Mouse (Mus musculus) heart, postnatal 25 days (tissue): ENCODE measurements around the gene Epor. TPM values are rescaled to one million over a fixed set of nuclear protein-coding genes. Genes with fewer than 3 reads are reported as not detected.

Experiments used
- DNase-seq: peaks from one replicate; pipeline ENCODE4 v3.0.0; 2022; ENCODE audit warnings: low spot score
- intact Hi-C: fragments of 180-260 bp; cut with DNase I; formaldehyde crosslinking; loops from one replicate; pipeline ENCODE4 v1.15.1; 2025
- total RNA-seq, 2 experiments: library from RNA; stranded (reverse); gene quantifications; 2 replicates each; pipeline ENCODE4 v1.2.3; 2021

The Epor gene
- total RNA-seq, 2 experiments from 2014 or later = 0.83 to 1.6 TPM

DNA sequence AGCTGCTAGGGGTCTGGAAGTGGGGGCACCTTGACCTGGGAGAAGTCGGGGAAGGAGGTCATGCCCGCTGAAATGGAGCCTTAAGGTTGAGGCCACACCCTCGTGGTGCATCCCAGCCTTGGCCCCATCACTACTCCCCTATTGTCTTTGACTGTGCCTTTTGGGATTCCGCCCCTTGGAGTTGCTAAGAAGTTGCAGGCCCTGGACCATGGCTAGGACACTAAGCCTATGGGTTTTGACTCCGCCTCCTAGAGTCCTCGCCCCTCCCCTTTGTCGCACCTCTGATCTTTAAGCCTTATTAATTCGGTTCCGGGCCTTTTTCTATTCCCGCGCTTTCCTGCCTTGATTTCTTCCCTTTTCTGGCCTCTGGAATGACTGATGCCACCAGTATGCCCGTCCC lies 19.7 kb downstream of the Epor start:
- no peak for DNase-seq
- intact Hi-C loops = no loop called here

DNA sequence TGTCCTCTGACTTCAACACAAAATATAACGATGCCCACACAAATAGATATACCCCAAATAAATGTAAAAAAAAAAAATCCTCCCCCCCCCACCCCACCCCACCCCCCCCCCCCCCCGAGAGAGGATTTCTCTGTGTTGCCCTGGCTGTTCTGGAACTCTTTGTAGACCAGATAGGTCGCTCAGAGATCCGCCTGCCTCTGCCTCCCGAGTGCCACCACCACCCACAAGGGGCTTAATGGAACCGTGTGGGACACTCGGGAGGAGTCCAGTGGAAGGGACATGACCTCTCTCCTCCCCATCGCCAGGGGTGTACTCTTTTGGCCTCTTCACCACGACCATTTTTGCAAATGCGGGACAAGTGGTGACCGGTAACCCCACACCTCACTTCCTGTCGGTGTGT lies 20.3 kb downstream of the Epor start:
- no peak for DNase-seq
- intact Hi-C loops = no loop called here

DNA sequence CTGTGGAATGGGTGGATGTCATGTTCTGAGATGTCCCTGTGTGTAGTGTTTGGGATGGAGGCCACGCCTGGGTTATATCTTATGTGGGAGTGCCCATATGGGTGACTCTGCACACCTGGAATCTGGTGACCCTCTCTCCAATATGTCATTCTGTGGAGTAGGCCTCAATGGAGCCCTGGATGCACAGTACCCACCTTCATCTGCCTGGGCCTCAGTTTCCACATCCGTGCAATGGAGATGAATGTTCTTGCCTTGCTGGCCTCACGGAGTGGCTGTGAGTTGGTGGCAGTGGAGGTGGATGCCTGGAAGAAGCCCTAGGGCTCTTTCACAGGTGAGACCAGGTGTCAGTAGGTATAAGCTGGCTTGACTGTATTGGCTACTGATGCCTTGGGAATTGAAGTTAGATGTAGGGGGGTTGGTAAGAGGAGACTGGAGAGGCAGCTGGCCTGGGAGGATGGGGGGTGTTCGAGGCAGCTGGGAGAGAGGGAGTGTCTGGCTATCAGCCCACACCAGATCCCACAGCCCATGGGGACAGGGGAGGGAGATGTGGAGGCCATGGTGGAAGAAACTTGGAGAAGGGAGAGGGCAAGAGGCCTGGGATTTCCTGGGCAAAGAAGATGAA lies 25.0 kb downstream of the Epor start:
- intact Hi-C loops = no loop called here
- no peak for DNase-seq

DNA sequence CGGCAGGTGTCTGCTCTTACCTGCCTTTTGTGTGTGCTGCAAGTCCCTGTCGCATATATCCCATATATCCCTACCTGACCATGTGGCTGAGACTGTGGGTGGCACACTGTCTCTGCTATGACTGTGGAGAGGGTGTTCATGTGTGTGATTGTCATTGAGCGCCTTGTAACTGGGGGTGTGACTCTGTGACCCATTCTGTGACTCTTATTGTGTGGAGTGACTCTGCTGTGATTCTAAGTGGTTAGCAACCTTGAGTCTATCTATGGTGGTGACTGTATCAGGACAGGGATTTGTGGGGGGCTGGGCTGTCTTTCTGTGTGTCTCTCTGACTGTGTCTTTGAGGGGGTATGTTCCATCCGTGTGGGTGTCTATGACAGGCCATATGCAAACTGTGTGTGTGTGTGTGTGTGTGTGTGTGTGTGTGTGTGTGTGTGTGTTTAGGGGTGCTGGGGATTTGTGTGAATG lies 25.6 kb downstream of the Epor start:
- no peak for DNase-seq
- intact Hi-C loops = no loop called here

DNA sequence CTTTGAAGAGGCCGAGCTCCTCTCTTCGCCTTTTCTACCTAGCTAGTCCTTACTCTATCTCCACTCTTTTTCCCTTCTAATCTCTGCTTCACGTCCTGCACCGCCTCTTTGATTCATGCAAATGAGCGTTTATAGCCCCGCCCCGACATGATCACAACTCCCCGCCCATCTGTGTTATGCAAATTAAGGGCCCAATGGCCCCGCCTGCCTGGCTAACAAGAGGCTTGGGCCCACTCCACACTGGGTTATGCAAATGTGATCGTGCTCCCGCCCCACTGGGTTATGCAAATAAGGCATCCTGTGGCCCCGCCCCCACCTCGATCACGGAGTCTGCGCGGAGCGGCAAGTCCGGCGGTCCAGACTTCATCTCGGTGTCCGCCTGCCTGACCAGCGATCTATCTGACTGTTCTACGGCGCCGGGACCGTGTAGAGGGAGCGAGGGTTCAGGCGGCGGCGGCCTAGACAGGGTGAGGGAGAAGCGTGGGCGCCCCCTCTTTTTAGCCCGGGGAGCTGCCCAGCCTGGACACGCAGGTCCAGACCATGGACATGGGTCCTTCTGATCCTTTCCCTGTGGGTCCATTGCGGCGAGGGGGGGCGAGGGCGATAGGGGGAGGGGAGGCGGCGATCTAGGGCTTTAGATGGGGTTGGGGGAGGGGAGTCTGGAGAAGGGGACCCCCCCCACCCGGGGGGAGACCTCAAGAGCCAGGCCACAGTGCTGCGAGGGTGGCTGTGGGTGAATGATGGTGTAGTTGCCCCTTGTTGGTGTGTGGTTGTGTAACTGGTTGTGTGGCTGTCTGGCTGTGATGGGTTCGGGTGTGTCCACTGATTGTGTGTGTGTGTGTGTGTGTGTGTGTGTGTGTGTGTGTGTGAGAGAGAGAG lies 26.4 kb downstream of the Epor start, which contains the start of gene Plppr2:
Gene Plppr2 (plus strand): TSS at position 342 of the 879 bp plus-strand sequence.
- peak; percentile 91 for DNase-seq
- intact Hi-C loops = no loop called here

DNA sequence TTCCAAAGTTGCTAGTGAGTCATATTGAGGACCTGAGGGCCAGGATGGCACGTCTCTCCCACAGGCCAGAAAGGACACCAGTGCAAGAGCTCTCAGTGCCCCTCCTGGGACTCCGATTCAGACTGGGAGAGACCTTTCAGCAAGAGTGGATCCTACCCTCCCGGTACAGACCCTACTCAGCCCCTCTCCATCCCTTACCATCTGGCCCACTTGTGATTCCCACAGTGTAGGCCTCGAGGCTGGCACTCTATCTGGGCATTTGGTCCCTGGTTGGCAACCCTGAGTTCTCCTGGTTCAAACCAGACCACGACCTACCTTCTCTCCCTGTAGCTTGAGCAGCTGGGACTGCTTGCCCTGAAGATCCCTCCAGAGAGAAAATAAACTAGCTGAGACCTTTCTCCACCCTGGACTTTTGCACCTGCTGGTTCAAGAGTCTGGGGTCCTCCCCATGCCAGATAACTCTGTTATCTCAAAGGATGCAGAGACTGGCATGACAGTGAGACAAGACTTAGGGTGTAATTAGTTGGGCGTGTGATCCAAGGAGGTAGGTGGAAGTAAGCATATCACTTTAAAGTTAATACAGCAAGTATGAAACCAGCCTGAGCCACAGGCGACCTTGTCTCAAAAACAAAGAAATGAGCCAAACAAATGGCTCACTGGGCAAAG lies 27.7 kb downstream of the Epor start:
- intact Hi-C loops = no loop called here
- no peak for DNase-seq

DNA sequence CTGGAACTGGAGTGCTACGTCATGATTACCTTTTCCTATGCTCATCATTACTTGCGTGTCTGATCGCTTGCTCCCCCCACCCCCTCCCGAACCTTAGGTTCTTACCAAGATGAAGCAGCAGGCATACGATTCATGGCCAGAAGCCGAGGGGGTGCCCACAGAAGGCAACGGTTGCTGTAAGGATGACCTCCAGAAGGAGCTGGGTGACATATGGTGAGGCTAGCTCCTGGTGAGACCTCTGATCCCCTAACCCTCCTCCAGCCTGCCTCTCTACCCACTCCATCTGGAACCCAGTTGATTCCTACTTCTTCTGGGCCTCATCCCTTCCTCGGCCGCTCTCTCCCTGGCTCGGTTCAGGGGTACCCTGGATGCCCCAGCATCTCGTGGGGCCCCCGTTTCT lies 29.3 kb downstream of the Epor start:
- intact Hi-C loops = no loop called here
- DNase-seq = no peak

DNA sequence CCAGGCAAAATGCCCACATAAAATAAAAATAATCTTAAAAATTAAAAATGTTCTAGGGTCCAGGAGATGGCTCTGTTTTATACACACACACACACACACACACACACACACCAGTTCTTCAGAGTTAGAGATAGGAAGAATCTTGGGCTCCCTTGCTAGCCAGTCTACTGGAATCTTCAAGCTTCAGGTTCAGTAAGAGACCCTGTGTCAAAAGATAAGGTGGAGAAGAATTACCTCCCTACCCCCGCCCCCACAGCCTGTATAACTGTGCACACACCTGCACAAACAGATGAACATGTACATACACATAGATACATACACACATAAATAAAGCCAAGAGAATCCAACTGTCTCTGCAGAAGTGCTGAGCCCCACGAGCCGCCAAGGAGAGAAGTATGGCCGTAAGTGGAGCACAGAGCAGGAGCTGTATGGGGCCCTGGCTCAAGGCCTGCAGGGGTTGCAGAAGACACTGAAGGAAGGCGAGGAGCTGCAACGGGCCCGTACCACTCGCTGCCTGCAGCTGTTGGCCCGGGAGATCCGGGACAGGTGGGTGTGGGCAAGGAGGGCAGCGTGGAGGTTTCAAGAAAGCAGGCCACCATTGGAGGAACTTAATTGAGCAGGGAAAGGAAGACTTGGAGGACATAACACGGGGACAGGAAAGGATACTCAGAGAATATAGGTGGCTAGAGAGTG lies 30.7 kb downstream of the Epor start:
- DNase-seq = no peak

DNA sequence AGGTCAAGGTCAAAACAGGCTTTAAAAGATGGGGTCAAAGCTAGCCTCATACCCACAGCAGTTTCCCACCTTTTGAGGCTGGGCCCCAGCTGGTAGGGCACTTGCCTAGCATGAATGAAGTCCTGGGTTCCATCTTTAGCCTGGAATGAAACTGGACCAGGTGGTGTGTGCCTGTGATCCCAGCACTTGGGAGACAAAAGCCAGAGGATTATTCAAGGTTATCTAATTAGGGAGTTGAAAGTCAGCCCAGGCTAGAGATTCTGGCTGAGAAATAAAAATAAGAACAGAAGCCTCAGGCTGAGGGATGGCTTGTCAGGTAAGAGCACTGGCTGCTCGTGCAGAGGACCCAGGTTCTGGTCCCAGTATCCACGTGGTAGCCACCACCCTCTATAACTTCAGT lies 31.3 kb downstream of the Epor start:
- DNase-seq = no peak
- intact Hi-C loops = no loop called here

More for the DNA sequence above, 30.7 kb downstream of the Epor start:
- intact Hi-C loops = no loop called here

DNA sequence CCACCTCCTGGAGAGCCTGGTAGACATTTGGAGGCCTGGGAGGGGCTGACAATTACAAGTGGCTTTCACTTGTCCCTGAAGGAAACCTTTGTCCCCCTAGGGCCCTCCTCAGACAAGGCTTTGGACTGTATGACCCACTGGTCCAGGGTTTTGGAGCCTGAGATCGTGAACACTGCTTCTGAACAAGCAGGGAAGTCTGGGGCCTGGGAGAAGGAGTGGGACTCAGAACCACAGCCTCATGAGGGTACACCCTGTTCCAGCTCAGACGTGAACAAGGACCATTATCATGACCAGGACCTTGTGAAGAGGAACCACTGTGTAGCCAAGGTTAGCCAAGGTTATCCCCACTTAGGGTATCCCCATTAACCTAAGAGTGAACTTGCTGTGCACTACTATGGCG lies 34.1 kb downstream of the Epor start:
- intact Hi-C loops = no loop called here
- DNase-seq = no peak

DNA sequence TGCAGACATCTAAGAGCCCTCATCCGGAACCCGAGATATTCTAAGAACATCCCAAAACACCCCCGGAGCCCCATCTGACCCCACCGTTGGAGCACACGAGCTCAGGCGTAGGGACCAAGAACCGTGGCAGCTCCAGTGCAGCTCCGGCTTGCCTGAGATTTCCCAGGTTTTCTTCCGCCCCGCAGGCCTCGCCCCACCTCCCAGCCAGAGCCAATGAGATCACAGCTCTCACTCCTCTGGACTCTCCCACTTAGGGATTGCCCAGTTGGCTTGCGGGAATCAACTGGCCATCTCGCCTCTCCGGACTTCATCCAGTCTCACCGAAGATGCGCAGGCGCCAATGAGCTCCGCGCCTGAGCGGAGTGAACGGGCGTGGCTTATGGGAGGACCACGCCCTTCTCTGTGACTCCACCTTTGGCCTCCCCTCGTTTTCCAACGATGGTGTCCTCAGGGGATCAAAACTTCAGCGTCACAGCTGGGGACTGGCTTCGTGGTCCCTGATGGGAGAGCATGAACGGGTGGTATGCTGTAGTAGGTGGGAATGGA lies 36.0 kb downstream of the Epor start, which contains the start of the genes Ccdc159 and Tmem205:
Gene Ccdc159 (plus strand): TSS at position 264 of the 546 bp plus-strand sequence.
Gene Tmem205 (minus strand): TSS at position 349 of the 546 bp plus-strand sequence.
- intact Hi-C loops = no loop called here
- DNase-seq = peak; percentile 94

DNA sequence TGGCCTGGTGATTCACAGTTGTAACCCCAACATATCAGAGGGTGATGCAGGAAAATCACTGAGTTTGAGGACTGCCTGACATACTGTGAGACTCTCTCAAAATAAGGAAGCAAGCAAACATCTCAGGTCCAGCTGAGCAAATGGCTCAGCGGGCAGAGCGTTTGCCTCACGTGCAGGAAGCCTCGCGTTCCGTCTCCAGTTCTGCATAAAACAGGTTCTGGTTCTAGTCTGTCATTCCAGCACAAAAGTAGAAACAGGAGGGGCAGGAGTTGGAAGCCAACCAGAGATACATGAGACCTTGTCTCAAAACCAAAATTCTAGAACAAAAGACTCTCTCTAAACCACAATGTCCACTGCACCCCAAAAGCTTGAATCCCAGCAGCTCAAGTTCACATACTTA lies 36.5 kb downstream of the Epor start:
- intact Hi-C loops = no loop called here
- DNase-seq = no peak

DNA sequence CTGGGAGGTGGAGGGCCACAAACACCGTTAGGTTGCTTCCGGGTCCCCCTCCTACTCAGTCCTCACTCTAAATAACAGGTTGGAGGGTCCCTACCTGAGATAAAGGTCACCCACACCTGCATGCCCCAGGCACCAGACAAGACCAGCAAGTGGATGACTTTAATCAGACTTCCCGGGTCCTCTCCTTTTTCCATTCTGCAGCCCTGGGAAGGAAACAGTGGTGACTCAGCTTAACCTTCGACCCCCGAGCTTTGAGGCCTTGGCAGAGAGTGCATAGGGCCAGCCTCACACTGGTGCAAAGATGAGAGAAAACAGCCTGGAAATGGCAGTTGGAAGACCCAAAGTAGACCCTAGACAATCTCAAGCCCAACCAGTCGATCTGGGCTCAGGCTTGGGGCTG lies 37.2 kb downstream of the Epor start:
- DNase-seq = no peak
- intact Hi-C loops = no loop called here

DNA sequence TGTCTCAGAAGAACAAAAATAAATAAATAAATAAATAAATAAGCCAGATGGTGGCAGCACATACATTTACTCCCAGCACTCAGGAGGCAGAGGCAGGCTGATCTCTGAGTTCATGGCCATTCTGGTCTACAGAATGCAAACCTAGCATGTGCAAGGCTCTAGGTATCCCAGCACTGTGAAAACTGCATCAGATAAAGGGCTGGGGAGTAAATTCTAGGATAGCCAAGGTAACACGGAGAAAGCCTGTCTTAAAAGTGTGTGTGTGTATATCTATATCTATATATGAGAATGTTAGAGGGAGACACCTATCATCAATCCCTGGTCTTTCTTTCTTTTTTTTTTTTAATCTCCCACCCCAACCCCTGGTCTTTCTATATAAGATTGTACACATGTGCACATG lies 37.8 kb downstream of the Epor start:
- DNase-seq = no peak
- intact Hi-C loops = no loop called here

DNA sequence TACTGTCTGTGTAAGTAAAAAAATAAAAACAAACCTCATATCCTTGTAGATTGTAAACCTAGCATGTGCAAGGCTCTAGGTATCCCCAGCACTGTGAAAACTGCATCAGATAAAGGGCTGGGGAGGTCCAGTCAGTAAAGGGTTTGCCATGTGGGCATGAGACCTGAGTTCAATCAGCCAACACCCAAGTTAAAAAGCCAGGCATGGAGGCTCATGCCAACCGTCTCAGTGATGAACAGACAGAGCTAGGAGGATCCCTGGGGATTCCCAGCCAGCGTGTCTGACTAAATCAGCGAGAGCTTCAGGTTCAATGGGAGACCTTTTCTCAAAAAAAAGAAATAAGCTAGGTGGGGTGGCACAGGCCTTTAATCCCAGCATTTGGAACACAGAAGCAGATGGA lies 38.3 kb downstream of the Epor start:
- intact Hi-C loops = no loop called here

DNA sequence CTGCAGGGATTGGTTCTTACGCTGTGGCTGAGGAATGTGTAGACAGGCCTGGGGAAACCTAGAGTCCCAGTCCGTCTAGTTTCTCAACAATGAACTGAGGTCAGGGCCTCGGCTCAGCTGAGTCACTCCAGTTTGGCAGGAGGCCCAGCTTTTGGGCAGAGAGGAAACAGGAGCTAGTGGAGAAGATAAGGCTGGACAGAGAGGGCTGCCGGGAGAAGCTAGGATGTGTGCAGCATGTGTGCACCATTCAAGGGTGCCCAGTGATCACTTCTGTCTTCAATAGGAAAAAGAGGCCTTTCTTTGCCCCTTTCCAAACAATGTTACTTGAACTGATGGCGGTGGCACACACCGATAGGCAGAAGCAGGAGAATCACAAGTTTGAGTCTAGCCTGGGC lies 39.2 kb downstream of the Epor start:
- intact Hi-C loops = no loop called here
- peak; percentile 90 for DNase-seq

More for the DNA sequence above, 38.3 kb downstream of the Epor start:
- DNase-seq = no peak

DNA sequence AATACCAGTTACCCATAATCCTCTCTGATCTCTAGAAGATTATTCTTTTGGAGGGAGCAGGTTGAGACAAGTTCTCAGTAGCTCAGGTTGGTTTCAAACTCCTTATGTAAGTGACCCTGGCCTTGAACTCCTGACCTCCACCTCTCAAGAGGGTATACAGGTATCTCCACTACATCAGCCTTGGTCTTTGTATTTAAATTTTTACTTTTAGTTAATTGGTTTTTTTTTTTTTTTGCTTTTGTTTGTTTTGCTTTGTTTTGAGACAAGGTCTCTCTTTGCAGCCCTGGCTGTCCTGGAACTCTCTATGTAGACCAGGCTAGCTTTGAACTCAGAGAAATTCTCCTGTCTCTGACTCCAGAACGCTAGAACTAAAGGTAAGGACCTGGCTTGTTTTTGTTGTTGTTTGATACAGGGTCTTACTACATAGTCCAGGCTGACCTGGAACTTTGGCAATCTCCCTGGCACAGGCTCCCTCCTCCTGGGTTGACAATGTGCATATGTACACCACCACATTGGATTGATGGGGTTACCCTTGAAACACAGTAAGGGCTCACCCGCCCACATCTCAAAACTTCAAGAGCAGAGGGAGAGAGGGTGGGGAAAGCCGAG lies 39.7 kb downstream of the Epor start:
- DNase-seq = no peak
- intact Hi-C loops = no loop called here

DNA sequence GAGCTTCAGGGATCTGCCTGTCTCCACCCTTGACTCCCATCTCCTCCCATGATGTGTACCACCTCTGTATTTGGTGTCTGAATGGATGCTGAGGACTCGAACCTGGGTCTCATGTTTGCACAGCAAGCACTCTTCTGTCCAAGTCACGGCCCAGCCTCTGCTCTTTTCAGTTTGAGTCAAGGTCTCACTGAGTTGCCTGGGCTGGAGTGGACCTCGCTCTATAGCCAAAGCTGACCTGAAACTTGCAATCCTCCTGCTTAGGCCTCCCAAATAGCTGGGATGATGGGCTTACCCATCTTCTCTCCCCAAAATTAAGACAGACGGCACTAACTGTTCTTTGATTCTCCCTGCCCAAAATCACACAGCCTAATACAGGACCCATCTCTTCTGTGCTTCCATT lies 40.3 kb downstream of the Epor start:
- intact Hi-C loops = no loop called here
- no peak for DNase-seq

DNA sequence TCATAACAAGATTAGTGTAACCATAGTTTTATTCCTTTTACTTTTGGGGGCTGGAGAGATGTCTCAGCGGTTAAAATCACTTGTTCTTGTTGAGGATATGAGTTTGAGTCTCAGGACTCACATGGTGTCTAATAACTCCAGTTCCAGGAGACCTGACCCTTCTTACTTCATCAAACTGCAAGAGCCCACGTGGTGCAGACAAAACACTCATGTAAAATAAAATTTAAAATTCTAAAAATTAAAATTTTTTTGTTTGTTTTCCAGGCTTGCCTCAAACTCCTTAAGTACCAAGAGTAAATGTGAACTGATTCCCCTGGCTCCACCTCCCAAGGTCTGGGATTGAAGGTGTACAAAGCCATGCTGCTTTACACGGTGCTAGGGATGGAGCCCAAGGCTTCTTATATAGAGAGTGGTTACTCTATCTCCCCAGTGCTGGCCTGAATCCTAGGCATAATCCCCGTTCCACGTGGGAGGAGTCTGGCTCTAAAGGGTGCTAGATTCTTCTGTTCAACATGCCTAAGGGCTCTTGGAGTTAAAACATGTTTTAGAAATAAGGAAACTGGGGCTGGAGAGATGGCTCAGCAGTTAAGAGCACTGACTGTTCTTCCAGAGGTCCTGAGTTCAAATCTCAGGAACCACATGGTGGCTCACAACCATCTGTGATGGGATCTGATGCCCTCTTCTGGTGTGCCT lies 44.5 kb downstream of the Epor start:
- intact Hi-C loops = no loop called here
- no peak for DNase-seq
